Mouse (Mus musculus): Measurements from ENCODE around the gene Fam50a.
A peak's percentile ranks its signal among the peaks of the same experiment; 100 is the strongest.

Fam50a gene

GRCm38 (mm10) chrX:74367512-74367911 is 54.7 kb downstream of the Fam50a start:
- no peaks in the 10 kb centered on the region for H3K27me3 ChIP-seq (ENCODE audit: insufficient read depth, low read length)
- H3K4me3 ChIP-seq (replicated peaks; ENCODE audit: low read length) = peak overlapping the region; percentile 81
- no peaks in the 10 kb centered on the region for H3K9me3 ChIP-seq (ENCODE audit: low read length)
- peaks cover 27% of the 10 kb centered on the region for H3K4me1 ChIP-seq (replicated peaks; ENCODE audit: low read depth, low read length)
- peaks cover 33% of the 10 kb centered on the region for H3K36me3 ChIP-seq (ENCODE audit: insufficient read depth, low read length)
- no peak for TF ChIP-seq NANOG (IDR thresholded peaks at IDR 0.05; ENCODE audit: borderline replicate concordance, low read length)
- TF ChIP-seq CTCF (conservative IDR thresholded peaks at IDR 0.05; ENCODE audit: low read length) = no peak
- TF ChIP-seq POU5F1 (IDR thresholded peaks at IDR 0.05; ENCODE audit: borderline replicate concordance, low read length) = no peak

DNA sequence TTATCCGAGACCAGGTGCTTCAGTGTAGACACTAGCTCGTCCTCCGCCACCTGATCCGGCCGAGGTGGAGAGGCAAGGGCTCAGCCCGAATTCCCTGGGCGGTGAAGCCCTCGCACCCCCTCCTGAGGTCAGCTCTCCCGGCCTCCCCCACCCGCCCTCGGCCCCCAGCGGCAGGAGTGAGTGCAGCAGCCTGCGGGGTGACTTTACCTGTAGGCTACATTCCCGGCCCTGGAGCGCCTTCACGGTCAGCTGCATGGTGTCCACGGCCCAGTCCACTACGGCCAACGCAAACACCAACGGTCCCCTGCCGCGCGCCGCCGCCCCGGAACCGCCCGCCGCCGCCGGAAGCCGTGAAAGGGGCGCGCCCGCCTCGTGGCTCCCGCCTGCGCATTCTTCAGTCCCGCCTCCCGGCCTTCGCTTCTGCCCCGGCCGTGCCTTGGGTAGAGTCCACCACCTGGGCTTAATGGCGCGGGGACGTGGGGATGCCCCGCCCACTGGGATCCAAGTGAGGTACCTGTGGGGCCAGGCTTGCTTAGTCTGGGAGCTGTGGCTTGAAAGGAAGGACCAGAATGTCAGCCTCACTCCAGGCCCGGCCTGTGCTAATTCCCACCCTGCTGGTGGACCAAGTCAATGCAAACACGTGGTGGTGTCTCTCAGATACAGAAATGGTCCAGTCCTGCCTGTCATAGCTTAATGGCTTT is 55.5 kb downstream of the Fam50a start:
- Histone ChIP-seq H3K9me3 (ENCODE audit: low read length) (no peaks in the 10 kb centered on the region), H3K36me3 (ENCODE audit: insufficient read depth, low read length) (peaks cover 33% of the 10 kb centered on the region), H3K4me1 (replicated peaks; ENCODE audit: low read depth, low read length) (peaks cover 29% of the 10 kb centered on the region), H3K27me3 (ENCODE audit: insufficient read depth, low read length) (no peaks in the 10 kb centered on the region), H3K4me3 (replicated peaks; ENCODE audit: low read length) (peak overlapping the region; percentile 81)
- TF ChIP-seq POU5F1 (IDR thresholded peaks at IDR 0.05; ENCODE audit: borderline replicate concordance, low read length) (no peak), NANOG (IDR thresholded peaks at IDR 0.05; ENCODE audit: borderline replicate concordance, low read length) (no peak), CTCF (conservative IDR thresholded peaks at IDR 0.05; ENCODE audit: low read length) (no peak)

Measured in E14TG2a.4 (cell line).